In the genomic region with DNA sequence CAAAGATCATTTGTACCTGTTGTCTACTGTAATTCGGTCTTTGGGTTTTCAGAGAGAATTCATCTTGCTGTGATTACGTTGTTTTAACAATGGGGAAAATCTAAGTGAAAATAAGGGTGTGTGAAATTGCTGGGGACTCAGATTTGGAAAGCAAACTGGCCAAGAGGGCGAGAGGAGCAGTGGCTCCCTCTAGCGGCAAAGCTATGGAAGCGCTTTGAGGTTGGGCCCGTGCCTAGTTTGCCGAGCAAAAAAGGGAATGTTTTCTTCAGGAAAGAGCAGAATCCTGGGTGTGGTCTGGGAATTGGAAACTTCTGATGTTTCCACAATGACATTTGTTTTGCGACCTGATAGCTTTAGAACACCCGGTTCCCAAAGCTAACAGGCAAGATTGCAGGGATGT, we compare ENCODE assay signal across 10 mouse cellular contexts.
DNase-seq lines count a peak whose midpoint lies in the region; ATAC-seq and TF ChIP-seq lines count a peak whose summit lies in the region.
"Had no signal": no experiment of that assay in that cellular context is flagged by ENCODE, and none has a peak within 500 bp of the region (broad histone marks: within the 10 kb centered on the region; RNA-seq: fewer than 3 reads in every experiment).

No protein-coding gene starts in this region.

- no peak for ATAC-seq in hindbrain, embryonic 11.5 days (ENCODE audit: low FRiP score)
- ATAC-seq in hindbrain, embryonic 16.5 days: no peak

- no peak overlapping the region for H3K4me2 ChIP-seq in hindbrain, embryonic 11.5 days (replicated peaks; ENCODE audit: low read depth, low read length)
- no peak overlapping the region for H3K4me2 ChIP-seq in hindbrain, embryonic 16.5 days (ENCODE audit: low read length)
- H3K4me2 ChIP-seq: embryonic facial prominence, embryonic 12.5 days; limb, embryonic 13.5 days had no signal

- H3K27me3 ChIP-seq in hindbrain, embryonic 11.5 days (ENCODE audit: control insufficient read depth, insufficient read depth, low read length): no peaks in the 10 kb centered on the region
- no peaks in the 10 kb centered on the region for H3K27me3 ChIP-seq in hindbrain, embryonic 16.5 days (replicated peaks; ENCODE audit: control insufficient read depth, insufficient read depth, low read length)
- H3K27me3 ChIP-seq: embryonic facial prominence, embryonic 12.5 days had no signal

- peak; percentile 61 for DNase-seq in hindbrain, embryonic 11.5 days (ENCODE audit: low spot score)
- DNase-seq in CD4-positive helper T cell, adult 2 months (ENCODE audit: low read depth, low spot score): peak; percentile 34
- DNase-seq in adrenal gland, postnatal 25 days: peak; percentile 53
- peak; percentile 53 for DNase-seq in kidney, postnatal 10 days
- peak; percentile 54 for DNase-seq in lung, postnatal 36 days
- peak; percentile 32 for DNase-seq in thymus, postnatal 0 days (ENCODE audit: low spot score)

- TF ChIP-seq POLR2A in embryonic fibroblast, embryonic 13.5 days (IDR thresholded peaks at IDR 0.05; ENCODE audit: low read depth, low read length): no peak

- H3K36me3 ChIP-seq in hindbrain, embryonic 11.5 days (ENCODE audit: control insufficient read depth, insufficient read depth, low read length): no peaks in the 10 kb centered on the region
- no peaks in the 10 kb centered on the region for H3K36me3 ChIP-seq in hindbrain, embryonic 16.5 days (ENCODE audit: control insufficient read depth, insufficient read depth, low read length)
- H3K36me3 ChIP-seq: embryonic facial prominence, embryonic 12.5 days; limb, embryonic 13.5 days had no signal

- no peak overlapping the region for H3K4me3 ChIP-seq in hindbrain, embryonic 11.5 days (ENCODE audit: low read depth, low read length)
- no peak overlapping the region for H3K4me3 ChIP-seq in hindbrain, embryonic 16.5 days (ENCODE audit: low read length)
- H3K4me3 ChIP-seq in embryonic fibroblast, embryonic 13.5 days (ENCODE audit: insufficient read depth, low read length): no peak overlapping the region
- H3K4me3 ChIP-seq: embryonic facial prominence, embryonic 12.5 days; limb, embryonic 13.5 days had no signal

- no peak overlapping the region for H3K27ac ChIP-seq in hindbrain, embryonic 11.5 days (ENCODE audit: low read depth, low read length)
- no peak overlapping the region for H3K27ac ChIP-seq in hindbrain, embryonic 16.5 days (ENCODE audit: low read depth, low read length)
- H3K27ac ChIP-seq in embryonic fibroblast, embryonic 13.5 days (ENCODE audit: insufficient read depth, low read length): no peak overlapping the region
- H3K27ac ChIP-seq: embryonic facial prominence, embryonic 12.5 days; limb, embryonic 13.5 days had no signal

- H3K4me1 ChIP-seq in hindbrain, embryonic 11.5 days (replicated peaks; ENCODE audit: control insufficient read depth, insufficient read depth, low read length): no peaks in the 10 kb centered on the region
- no peaks in the 10 kb centered on the region for H3K4me1 ChIP-seq in hindbrain, embryonic 16.5 days (ENCODE audit: control insufficient read depth, insufficient read depth, low read depth, low read length)
- H3K4me1 ChIP-seq in embryonic fibroblast, embryonic 13.5 days (ENCODE audit: control insufficient read depth, insufficient read depth, low read length): no peaks in the 10 kb centered on the region
- H3K4me1 ChIP-seq: embryonic facial prominence, embryonic 12.5 days; limb, embryonic 13.5 days had no signal

- 11% methylated on average over 9 of the region's 9 CpGs for WGBS in hindbrain, embryonic 11.5 days
- WGBS in hindbrain, embryonic 16.5 days: 16% methylated on average over 9 of the region's 9 CpGs

- no peaks in the 10 kb centered on the region for H3K9me3 ChIP-seq in hindbrain, embryonic 11.5 days (ENCODE audit: control insufficient read depth, low read length)
- H3K9me3 ChIP-seq in hindbrain, embryonic 16.5 days (ENCODE audit: control insufficient read depth, low read length): no peaks in the 10 kb centered on the region
- H3K9me3 ChIP-seq: embryonic facial prominence, embryonic 12.5 days; limb, embryonic 13.5 days had no signal

- no peak overlapping the region for H3K9ac ChIP-seq in hindbrain, embryonic 11.5 days (ENCODE audit: low read depth, low read length)
- H3K9ac ChIP-seq in hindbrain, embryonic 16.5 days (ENCODE audit: low read depth, low read length): no peak overlapping the region
- H3K9ac ChIP-seq: limb, embryonic 13.5 days had no signal

- TF ChIP-seq CTCF in embryonic fibroblast, embryonic 13.5 days (IDR thresholded peaks at IDR 0.05; ENCODE audit: borderline replicate concordance, insufficient read depth, low read length): peak; percentile 74
